Mouse (Mus musculus): ENCODE measurements around the gene Pfas. TPM values are rescaled to one million over a fixed set of nuclear protein-coding genes. Genes with fewer than 3 reads are reported as not detected.
A peak's percentile ranks its signal among the peaks of the same experiment; 100 is the strongest.
"Not testable (repeated sequence)": the region's sequence is repeated elsewhere in the genome, so short reads cannot be mapped to it uniquely, and the experiment has no call there.

Gene Pfas
- polyA plus RNA-seq, 1 experiment from 2014 or later: 44.4 TPM

DNA sequence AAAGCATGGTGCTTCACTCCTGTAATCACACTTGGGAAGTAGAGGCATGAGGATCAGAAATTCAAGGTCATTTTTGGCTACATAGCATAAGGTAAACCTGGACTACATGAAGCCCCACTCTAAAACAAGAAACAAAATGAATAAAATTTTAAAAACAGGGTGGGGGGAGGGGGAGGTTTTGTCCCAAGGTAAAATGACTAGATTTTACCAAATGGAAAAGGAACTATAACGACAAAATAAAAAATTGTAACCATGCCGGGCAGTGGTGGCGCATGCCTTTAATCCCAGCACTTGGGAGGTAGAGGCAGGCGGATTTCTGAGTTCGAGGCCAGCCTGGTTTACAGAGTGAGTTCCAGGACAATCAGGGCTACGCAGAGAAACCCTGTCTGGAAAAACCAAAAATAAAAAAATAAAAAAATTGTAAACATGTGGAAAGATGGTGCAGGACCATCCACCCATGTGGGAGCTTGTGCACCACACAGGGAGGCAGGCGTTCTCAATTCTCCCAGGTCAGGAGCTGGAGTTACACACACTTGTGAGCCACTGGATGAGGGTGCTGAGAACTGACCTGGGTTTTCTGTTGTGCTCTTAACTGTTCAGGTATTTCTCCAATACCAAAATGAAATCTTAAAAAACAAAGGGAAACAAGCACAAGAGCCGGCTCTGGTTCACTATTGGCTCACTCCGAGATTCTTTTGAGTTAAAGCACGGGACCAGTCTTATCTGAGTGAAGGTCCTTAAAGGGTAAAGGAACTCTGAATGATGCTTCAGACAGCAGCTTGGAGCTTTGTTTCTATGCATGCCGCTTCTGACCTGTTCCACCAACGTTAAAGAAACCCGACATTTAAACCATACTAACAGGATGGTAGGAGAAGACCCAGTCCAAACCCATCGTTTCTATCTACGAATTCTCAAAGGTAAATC lies 2.4 kb upstream of the Pfas start:
- peaks cover 69% of the 10 kb centered on the region for H3K4me1 ChIP-seq
- H3K9me3 ChIP-seq (replicated peaks): no peaks in the 10 kb centered on the region
- H3K4me3 ChIP-seq: peak overlapping the region; percentile 69
- peak overlapping the region; percentile 85 for H3K4me2 ChIP-seq
- ATAC-seq: no peak
- peaks cover 6% of the 10 kb centered on the region; the same call in 1 of the 2 replicates for H3K36me3 ChIP-seq
- 77% methylated on average over 15 of the region's 15 CpGs for WGBS (ENCODE audit: insufficient replicate concordance)
- no peaks in the 10 kb centered on the region for H3K27me3 ChIP-seq (replicated peaks)
- peak overlapping the region; percentile 84 for H3K9ac ChIP-seq
- peak overlapping the region; percentile 99 for H3K27ac ChIP-seq

DNA sequence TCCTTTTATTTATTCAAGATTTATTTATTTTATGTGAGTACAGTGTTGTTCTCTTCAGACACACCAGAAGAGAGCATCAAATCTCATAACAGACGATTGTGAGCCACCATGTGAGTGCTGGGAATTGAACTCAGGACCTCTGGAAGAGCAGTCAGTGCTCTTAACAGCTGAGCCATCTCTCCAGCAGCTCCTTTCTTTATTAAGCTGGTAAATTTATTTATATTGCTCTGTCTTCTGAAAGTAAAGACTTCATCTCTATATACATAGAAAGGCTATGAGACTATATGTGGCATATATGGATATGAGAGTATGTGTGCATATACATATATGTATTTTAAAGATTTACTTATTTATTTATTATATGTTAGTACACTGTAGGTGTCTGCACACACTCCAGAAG lies 1.2 kb upstream of the Pfas start:
- WGBS (ENCODE audit: insufficient replicate concordance): 67% methylated on average over 1 of the region's 1 CpGs
- peaks cover 71% of the 10 kb centered on the region for H3K4me1 ChIP-seq
- no peak for ATAC-seq

DNA sequence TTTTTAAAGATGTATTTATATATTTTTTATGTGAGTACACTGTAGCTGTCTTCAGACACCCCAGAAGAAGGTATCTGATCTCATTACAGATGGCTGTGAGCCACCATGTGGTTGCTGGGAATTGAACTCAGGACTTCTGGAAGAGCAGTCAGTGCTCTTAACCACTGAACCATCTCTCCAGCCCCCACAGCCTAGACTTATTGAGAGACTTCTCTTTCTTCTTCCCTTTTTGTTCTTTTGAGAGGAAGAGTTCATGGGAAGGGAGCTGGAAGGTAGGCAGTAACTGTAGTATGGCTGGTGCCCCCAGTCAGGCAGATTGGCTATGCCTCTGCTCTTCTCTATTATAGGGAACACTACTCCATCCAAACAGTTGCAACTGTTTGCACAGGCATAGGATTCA lies 1.7 kb downstream of the Pfas start:
- peaks cover 64% of the 10 kb centered on the region for H3K4me1 ChIP-seq

More for the DNA sequence above, 1.2 kb upstream of the Pfas start:
- H3K9me3 ChIP-seq (replicated peaks): no peaks in the 10 kb centered on the region
- H3K27ac ChIP-seq: 0 out of 2 replicates have a peak overlapping the region, but pooled peaks have one; percentile 65
- H3K36me3 ChIP-seq: peaks cover 8% of the 10 kb centered on the region; the same call in 1 of the 2 replicates
- H3K9ac ChIP-seq: no peak overlapping the region
- H3K27me3 ChIP-seq (replicated peaks): no peaks in the 10 kb centered on the region
- no peak overlapping the region for H3K4me2 ChIP-seq
- no peak overlapping the region for H3K4me3 ChIP-seq

DNA sequence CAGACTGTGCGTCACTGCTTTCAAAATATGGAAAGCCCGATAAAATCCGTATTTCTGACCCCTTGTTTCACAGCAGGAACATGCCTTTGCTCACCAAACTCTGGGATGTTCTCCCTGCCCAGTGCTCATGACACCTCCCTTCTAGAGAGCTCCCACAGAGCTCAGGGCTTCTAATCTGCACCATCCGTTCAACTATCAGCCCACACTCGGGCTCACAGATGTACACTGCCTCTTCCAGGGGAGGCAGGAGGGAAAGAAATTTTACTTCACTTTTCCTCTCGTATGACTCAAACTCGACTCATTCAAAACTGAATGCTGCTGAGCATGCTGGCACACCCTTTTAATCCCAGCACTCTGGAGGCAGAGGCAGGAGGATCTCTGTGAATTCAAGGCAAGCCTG lies 3.1 kb downstream of the Pfas start:
- H3K27ac ChIP-seq: peak overlapping the region; percentile 77
- H3K4me3 ChIP-seq: no peak overlapping the region
- WGBS (ENCODE audit: insufficient replicate concordance): 44% methylated on average over 7 of the region's 7 CpGs

More for the DNA sequence above, 1.7 kb downstream of the Pfas start:
- Histone ChIP-seq H3K9ac (peak overlapping the region; percentile 70), H3K36me3 (peaks cover 35% of the 10 kb centered on the region), H3K4me3 (peak overlapping the region; percentile 69; the same call in 1 of the 2 replicates), H3K4me2 (peak overlapping the region; percentile 87)
- not testable (repeated sequence) for ATAC-seq; H3K27ac ChIP-seq; H3K27me3 ChIP-seq (replicated peaks); H3K9me3 ChIP-seq (replicated peaks)

DNA sequence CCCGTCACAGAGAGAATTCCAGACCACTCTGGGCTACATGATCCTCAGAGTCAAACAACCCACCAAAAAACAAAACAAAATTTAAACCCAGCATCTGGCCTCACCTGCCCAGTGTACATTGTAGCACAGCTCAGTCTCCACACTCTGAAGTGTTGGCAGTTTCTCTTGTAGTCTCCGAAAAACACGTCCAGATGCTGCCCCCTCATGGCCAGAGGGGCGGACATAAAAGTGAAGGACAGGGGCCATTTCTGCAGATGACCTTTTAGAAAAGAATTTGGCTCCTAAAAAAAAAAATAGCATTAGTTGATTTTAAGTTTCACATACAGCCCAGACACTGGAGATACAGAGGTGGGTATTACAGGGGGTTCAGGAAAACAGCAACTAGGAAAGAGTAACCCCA lies 4.7 kb downstream of the Pfas start:
- no peak overlapping the region for H3K4me2 ChIP-seq
- no peak overlapping the region for H3K9ac ChIP-seq
- H3K27ac ChIP-seq: no peak overlapping the region
- no peak overlapping the region for H3K4me3 ChIP-seq
- H3K9me3 ChIP-seq (replicated peaks): no peaks in the 10 kb centered on the region
- ATAC-seq: no peak
- H3K27me3 ChIP-seq (replicated peaks): no peaks in the 10 kb centered on the region
- peaks cover 43% of the 10 kb centered on the region for H3K4me1 ChIP-seq
- 62% methylated on average over 4 of the region's 4 CpGs for WGBS (ENCODE audit: insufficient replicate concordance)
- peaks cover 65% of the 10 kb centered on the region for H3K36me3 ChIP-seq

More for the DNA sequence above, 3.1 kb downstream of the Pfas start:
- H3K9me3 ChIP-seq (replicated peaks): no peaks in the 10 kb centered on the region
- peak overlapping the region; percentile 47 for H3K4me2 ChIP-seq
- peak; percentile 79 for ATAC-seq
- peaks cover 50% of the 10 kb centered on the region for H3K4me1 ChIP-seq
- peaks cover 49% of the 10 kb centered on the region for H3K36me3 ChIP-seq
- peak overlapping the region; percentile 27 for H3K9ac ChIP-seq
- no peaks in the 10 kb centered on the region for H3K27me3 ChIP-seq (replicated peaks)

DNA sequence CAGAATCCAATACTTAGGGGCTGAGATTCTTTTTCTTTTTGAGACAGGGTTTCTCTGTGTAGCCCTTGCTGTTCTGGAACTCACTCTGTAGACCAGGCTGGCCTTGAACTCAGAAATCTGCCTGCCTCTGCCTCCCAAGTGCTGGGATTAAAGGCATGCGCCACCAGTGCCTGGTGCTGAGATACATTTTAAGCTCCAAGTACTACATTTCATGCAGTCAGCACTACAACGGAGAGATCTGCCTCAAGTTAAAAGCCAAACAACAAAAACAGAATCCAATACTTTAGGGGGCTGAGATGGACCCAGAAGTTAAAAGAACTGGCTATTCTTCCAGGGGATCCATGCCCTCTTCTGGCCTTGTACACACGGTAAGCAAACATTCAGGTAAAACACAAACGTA lies 5.5 kb downstream of the Pfas start:
- peaks cover 73% of the 10 kb centered on the region for H3K36me3 ChIP-seq
- not testable (repeated sequence) for ATAC-seq; H3K9ac ChIP-seq; H3K4me2 ChIP-seq; H3K9me3 ChIP-seq (replicated peaks); H3K27me3 ChIP-seq (replicated peaks); H3K4me3 ChIP-seq; H3K27ac ChIP-seq
- 84% methylated on average over 4 of the region's 4 CpGs for WGBS (ENCODE audit: insufficient replicate concordance)
- peaks cover 42% of the 10 kb centered on the region for H3K4me1 ChIP-seq

DNA sequence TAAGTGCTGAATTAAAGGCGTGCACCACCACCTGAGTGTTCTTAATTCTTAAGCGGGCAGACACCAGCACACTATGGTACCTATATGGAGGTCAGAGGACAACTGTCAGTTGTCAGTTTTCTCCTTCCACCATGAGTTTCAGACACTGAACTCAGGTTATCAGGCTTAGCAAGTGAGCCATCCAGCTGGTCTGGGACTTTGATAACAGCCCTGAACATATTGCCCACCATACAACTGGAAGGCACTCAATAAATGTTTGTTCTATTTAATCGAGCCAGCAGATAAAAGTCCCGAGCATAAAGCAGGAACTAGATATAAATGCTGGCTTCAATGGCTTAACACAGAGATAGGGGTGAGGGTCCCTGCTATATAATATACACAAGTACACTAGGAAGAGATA lies 11.2 kb downstream of the Pfas start:
- Histone ChIP-seq H3K9me3 (replicated peaks) (no peaks in the 10 kb centered on the region), H3K27me3 (replicated peaks) (no peaks in the 10 kb centered on the region), H3K4me1 (peaks cover 10% of the 10 kb centered on the region), H3K4me2 (no peak overlapping the region), H3K36me3 (peaks cover 98% of the 10 kb centered on the region), H3K27ac (no peak overlapping the region), H3K4me3 (no peak overlapping the region), H3K9ac (no peak overlapping the region)
- ATAC-seq: no peak
- WGBS (ENCODE audit: insufficient replicate concordance): 65% methylated on average over 4 of the region's 4 CpGs

DNA sequence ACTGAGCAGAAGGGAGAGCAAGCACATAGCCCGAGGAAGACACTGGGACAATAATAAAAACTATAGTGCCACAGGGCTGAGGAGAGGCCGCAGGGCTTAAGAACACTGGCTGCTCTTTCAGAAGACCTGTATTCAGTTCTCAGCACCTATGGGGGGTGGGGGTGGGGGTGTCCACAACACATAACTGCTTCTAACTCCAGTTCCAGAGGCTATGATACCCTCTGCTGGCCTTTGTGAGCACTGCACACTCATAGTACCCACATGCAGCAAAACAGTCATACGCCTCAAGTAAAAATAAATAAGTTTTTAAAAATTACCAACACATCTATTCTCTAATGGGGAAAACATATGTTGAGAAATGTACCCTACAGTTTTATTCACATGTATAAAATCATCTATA lies 13.9 kb downstream of the Pfas start:
- H3K27ac ChIP-seq: no peak overlapping the region
- no peak overlapping the region for H3K9ac ChIP-seq
- H3K9me3 ChIP-seq (replicated peaks): no peaks in the 10 kb centered on the region
- ATAC-seq: no peak
- peaks cover 98% of the 10 kb centered on the region for H3K36me3 ChIP-seq
- peaks cover 10% of the 10 kb centered on the region for H3K4me1 ChIP-seq
- H3K4me2 ChIP-seq: no peak overlapping the region
- no peak overlapping the region for H3K4me3 ChIP-seq
- 83% methylated on average over 3 of the region's 3 CpGs for WGBS (ENCODE audit: insufficient replicate concordance)
- H3K27me3 ChIP-seq (replicated peaks): no peaks in the 10 kb centered on the region

DNA sequence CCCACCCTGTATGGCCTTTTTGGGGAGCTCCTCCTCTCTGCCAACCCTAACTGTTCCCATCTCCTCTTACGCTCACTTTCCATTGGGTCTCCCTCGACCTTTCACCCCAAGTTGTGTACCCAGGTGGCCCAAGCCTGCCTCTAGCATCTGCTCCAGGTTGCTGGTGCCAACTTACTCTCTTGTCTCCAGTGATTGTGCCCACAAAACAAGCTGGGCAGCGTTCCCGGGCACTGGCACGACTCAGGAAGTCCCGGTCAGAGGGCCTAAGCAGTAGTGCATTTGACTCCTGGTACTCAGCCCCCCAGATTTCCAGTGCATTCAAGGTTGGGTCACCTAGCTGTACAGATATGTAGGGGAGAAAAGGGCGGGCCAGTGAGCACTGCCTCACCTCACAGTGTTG lies 15.1 kb downstream of the Pfas start:
- 86% methylated on average over 7 of the region's 7 CpGs for WGBS (ENCODE audit: insufficient replicate concordance)
- ATAC-seq: no peak
- peaks cover 10% of the 10 kb centered on the region for H3K4me1 ChIP-seq
- H3K36me3 ChIP-seq: peaks cover 98% of the 10 kb centered on the region
- no peaks in the 10 kb centered on the region for H3K27me3 ChIP-seq (replicated peaks)
- H3K4me3 ChIP-seq: no peak overlapping the region
- H3K9me3 ChIP-seq (replicated peaks): no peaks in the 10 kb centered on the region
- H3K4me2 ChIP-seq: no peak overlapping the region
- no peak overlapping the region for H3K27ac ChIP-seq
- H3K9ac ChIP-seq: no peak overlapping the region

DNA sequence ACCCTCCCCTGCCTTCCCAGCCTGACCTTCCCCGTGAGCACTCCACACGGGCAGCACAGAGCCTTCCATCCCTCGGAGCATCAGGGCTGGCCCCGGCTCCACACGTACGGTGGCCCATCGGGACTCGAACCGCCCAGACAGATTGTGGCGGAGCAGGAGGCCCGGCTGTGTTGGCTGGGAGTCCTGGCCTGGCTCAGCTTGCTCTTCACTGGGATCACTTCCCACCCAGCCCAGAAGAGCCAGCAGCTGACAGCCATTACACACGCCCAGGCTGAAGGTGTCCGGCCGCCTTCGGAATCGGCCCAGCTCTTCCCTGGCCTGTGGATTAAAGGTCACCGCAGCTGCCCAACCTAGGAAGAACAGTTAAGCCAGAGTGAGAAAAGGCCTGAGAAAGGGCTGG lies 19.9 kb downstream of the Pfas start:
- 93% methylated on average over 17 of the region's 17 CpGs for WGBS (ENCODE audit: insufficient replicate concordance)

DNA sequence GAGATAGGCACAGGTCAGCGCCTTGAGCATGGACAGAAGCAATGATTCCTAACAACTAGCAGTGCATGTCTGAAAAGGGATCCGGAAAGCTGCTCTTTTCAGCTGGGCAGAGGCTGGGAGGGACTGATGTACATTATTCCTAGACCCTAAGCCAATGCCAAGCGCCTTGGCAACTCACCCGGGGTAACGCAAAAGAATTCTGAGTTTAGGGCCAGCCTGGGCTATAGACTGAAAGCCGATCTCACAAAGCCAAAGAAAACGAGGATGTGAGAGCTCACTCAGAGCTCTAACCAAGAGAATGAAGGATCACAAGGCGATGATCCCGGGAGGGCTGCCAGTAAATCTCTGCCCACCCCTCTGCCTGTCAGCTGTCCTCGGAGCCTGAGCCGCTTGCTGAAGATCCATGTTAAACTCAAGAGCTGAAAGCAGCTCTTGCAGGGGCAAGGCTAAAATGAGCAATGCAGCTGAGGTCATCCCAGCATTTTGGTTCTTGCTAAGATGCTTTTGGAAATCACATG lies 20.8 kb downstream of the Pfas start:
- Histone ChIP-seq H3K4me2 (no peak overlapping the region), H3K36me3 (peaks cover 73% of the 10 kb centered on the region), H3K27ac (no peak overlapping the region), H3K27me3 (replicated peaks) (no peaks in the 10 kb centered on the region), H3K9ac (no peak overlapping the region), H3K4me3 (no peak overlapping the region), H3K9me3 (replicated peaks) (no peaks in the 10 kb centered on the region), H3K4me1 (no peaks in the 10 kb centered on the region)
- ATAC-seq: no peak
- 89% methylated on average over 11 of the region's 11 CpGs for WGBS (ENCODE audit: insufficient replicate concordance)

More for the DNA sequence above, 19.9 kb downstream of the Pfas start:
- Histone ChIP-seq H3K4me1 (no peaks in the 10 kb centered on the region), H3K27ac (no peak overlapping the region), H3K36me3 (peaks cover 82% of the 10 kb centered on the region), H3K9ac (no peak overlapping the region), H3K27me3 (replicated peaks) (no peaks in the 10 kb centered on the region), H3K4me3 (no peak overlapping the region), H3K4me2 (no peak overlapping the region), H3K9me3 (replicated peaks) (no peaks in the 10 kb centered on the region)
- no peak for ATAC-seq

DNA sequence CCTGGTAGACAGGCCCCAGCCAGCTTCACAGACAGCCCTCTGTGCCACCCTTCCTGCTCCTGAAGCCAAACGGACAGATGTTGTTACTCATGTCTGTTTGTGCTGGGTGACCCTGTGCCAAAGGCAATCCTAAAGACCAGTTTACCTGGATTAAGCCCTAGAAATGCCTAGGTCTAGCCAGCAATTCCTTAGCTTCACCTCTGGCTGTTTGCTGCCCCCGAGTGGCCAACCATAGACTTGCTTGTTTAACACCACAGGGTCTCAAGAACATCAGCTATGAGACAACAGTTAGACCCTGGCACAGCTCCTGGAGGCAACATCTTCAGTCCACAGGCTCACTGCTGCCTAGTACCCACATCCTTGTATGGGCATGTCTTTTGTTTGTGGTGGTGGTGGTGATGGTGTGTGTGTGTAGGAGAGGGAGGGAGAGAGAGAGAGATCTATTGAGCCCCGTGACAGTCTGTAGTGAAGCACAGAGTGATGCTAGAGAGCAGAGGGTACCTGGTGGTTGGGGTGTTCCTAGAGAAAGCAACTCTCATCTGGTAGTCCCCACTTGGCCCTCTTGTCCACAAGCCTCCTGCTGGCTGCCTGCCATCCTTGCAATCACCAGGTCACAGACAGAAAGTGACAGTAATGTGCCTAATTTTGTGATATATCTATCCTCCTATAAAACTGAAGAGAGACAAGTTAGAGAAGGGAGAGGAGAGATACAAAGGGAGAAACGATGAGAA lies 25.5 kb downstream of the Pfas start:
- Histone ChIP-seq H3K27ac (no peak overlapping the region), H3K9me3 (replicated peaks) (no peaks in the 10 kb centered on the region), H3K4me2 (no peak overlapping the region), H3K4me1 (peaks cover 9% of the 10 kb centered on the region), H3K9ac (no peak overlapping the region), H3K27me3 (replicated peaks) (no peaks in the 10 kb centered on the region), H3K36me3 (peaks cover 26% of the 10 kb centered on the region), H3K4me3 (no peak overlapping the region)
- ATAC-seq: no peak
- WGBS (ENCODE audit: insufficient replicate concordance): 28% methylated on average over 4 of the region's 4 CpGs

Data from liver, embryonic 12.5 days (tissue).